Mouse (Mus musculus): ENCODE measurements around the gene Abca12.

- TF ChIP-seq CTCF (IDR thresholded peaks at IDR 0.05; ENCODE audit: low read depth) (no peak), EP300 (optimal IDR thresholded peaks at IDR 0.05) (no peak)
Measured at GRCm38 (mm10) chr1:71312171-71312570, 102.5 kb downstream of the Abca12 start.
